Mouse (Mus musculus): ENCODE results near the gene Igsf9. TPM values are rescaled to one million over a fixed set of nuclear protein-coding genes. Genes with fewer than 3 reads are reported as not detected.
A peak's percentile ranks its signal among the peaks of the same experiment; 100 is the strongest.

Igsf9 gene
- polyA plus RNA-seq, 1 experiment from 2014 or later, result 16.7 TPM

- peak overlapping the region; percentile 85 for H3K4me2 ChIP-seq (replicated peaks; ENCODE audit: low read depth)
- peaks cover 7% of the 10 kb centered on the region; the same call in 1 of the 2 replicates for H3K4me1 ChIP-seq (replicated peaks; ENCODE audit: control insufficient read depth, insufficient read depth)
- TF ChIP-seq EP300 (optimal IDR thresholded peaks at IDR 0.05) (no peak), CTCF (IDR thresholded peaks at IDR 0.05; ENCODE audit: low read depth) (no peak)
- H3K9me3 ChIP-seq (ENCODE audit: control insufficient read depth, low read length), result no peaks in the 10 kb centered on the region
- DNase-seq (ENCODE audit: low spot score) (no peak), ATAC-seq (ENCODE audit: low FRiP score, low TSS enrichment) (no peak)
- 13% methylated on average over 13 of the region's 13 CpGs for WGBS
- H3K9ac ChIP-seq (ENCODE audit: low read length), result 0 out of 2 replicates have a peak overlapping the region, but pooled peaks have one; percentile 35
- H3K36me3 ChIP-seq (ENCODE audit: control insufficient read depth, insufficient read depth, low read length), result no peaks in the 10 kb centered on the region
- no peaks in the 10 kb centered on the region for H3K27me3 ChIP-seq (ENCODE audit: control insufficient read depth, insufficient read depth, low read length)
- 0 out of 2 replicates have a peak overlapping the region, but pooled peaks have one; percentile 61 for H3K27ac ChIP-seq (replicated peaks)
- H3K4me3 ChIP-seq (ENCODE audit: low read depth, low read length), result peak overlapping the region; percentile 58; the same call in 1 of the 2 replicates
These were observed 477 bp upstream of the Igsf9 start for GRCm38 (mm10) chr1:172481111-172481510.

GRCm38 (mm10) chr1:172482518-172483360 lies 1.2 kb downstream of the Igsf9 start:
- H3K36me3 ChIP-seq (ENCODE audit: control insufficient read depth, insufficient read depth, low read length), result no peaks in the 10 kb centered on the region
- WGBS, result 13% methylated on average over 12 of the region's 12 CpGs
- H3K4me3 ChIP-seq (ENCODE audit: low read depth, low read length), result peak overlapping the region; percentile 58
- peak overlapping the region; percentile 85 for H3K4me2 ChIP-seq (replicated peaks; ENCODE audit: low read depth)
- H3K9me3 ChIP-seq (ENCODE audit: control insufficient read depth, low read length), result no peaks in the 10 kb centered on the region
- peak overlapping the region; percentile 88; the same call in 1 of the 2 replicates for H3K27ac ChIP-seq (replicated peaks)
- ATAC-seq (ENCODE audit: low FRiP score, low TSS enrichment) (no peak), DNase-seq (ENCODE audit: low spot score) (no peak)
- H3K27me3 ChIP-seq (ENCODE audit: control insufficient read depth, insufficient read depth, low read length), result no peaks in the 10 kb centered on the region
- peaks cover 7% of the 10 kb centered on the region; the same call in 1 of the 2 replicates for H3K4me1 ChIP-seq (replicated peaks; ENCODE audit: control insufficient read depth, insufficient read depth)
- H3K9ac ChIP-seq (ENCODE audit: low read length), result peak overlapping the region; percentile 51
- no peak for TF ChIP-seq EP300 (optimal IDR thresholded peaks at IDR 0.05)
- TF ChIP-seq CTCF (IDR thresholded peaks at IDR 0.05; ENCODE audit: low read depth), result no peak

- H3K4me1 ChIP-seq (replicated peaks; ENCODE audit: control insufficient read depth, insufficient read depth), result peaks cover 7% of the 10 kb centered on the region; the same call in 1 of the 2 replicates
- ATAC-seq (ENCODE audit: low FRiP score, low TSS enrichment) (no peak), DNase-seq (ENCODE audit: low spot score) (no peak)
- no peaks in the 10 kb centered on the region for H3K27me3 ChIP-seq (ENCODE audit: control insufficient read depth, insufficient read depth, low read length)
- no peak overlapping the region for H3K4me3 ChIP-seq (ENCODE audit: low read depth, low read length)
- H3K27ac ChIP-seq (replicated peaks), result no peak overlapping the region
- TF ChIP-seq EP300 (optimal IDR thresholded peaks at IDR 0.05) (no peak), CTCF (IDR thresholded peaks at IDR 0.05; ENCODE audit: low read depth) (no peak; the same call in 1 of the 2 replicates)
- peak overlapping the region; percentile 85 for H3K4me2 ChIP-seq (replicated peaks; ENCODE audit: low read depth)
- no peaks in the 10 kb centered on the region for H3K9me3 ChIP-seq (ENCODE audit: control insufficient read depth, low read length)
- H3K9ac ChIP-seq (ENCODE audit: low read length), result no peak overlapping the region
- 37% methylated on average over 4 of the region's 4 CpGs for WGBS
- H3K36me3 ChIP-seq (ENCODE audit: control insufficient read depth, insufficient read depth, low read length), result no peaks in the 10 kb centered on the region
These were observed 1.7 kb downstream of the Igsf9 start for GRCm38 (mm10) chr1:172483361-172483660.

- Histone ChIP-seq H3K9me3 (ENCODE audit: control insufficient read depth, low read length) (no peaks in the 10 kb centered on the region), H3K4me3 (ENCODE audit: low read depth, low read length) (no peak overlapping the region), H3K36me3 (ENCODE audit: control insufficient read depth, insufficient read depth, low read length) (no peaks in the 10 kb centered on the region), H3K27ac (replicated peaks) (no peak overlapping the region), H3K4me2 (replicated peaks; ENCODE audit: low read depth) (peak overlapping the region; percentile 32), H3K4me1 (replicated peaks; ENCODE audit: control insufficient read depth, insufficient read depth) (peaks cover 7% of the 10 kb centered on the region; the same call in 1 of the 2 replicates), H3K27me3 (ENCODE audit: control insufficient read depth, insufficient read depth, low read length) (no peaks in the 10 kb centered on the region), H3K9ac (ENCODE audit: low read length) (no peak overlapping the region)
- TF ChIP-seq CTCF (IDR thresholded peaks at IDR 0.05; ENCODE audit: low read depth) (no peak), EP300 (optimal IDR thresholded peaks at IDR 0.05) (no peak)
- ATAC-seq (ENCODE audit: low FRiP score, low TSS enrichment) (no peak), DNase-seq (ENCODE audit: low spot score) (no peak)
- WGBS, result 57% methylated on average over 11 of the region's 11 CpGs
These were observed 2.6 kb downstream of the Igsf9 start for GRCm38 (mm10) chr1:172484236-172484635.

- ATAC-seq (ENCODE audit: low FRiP score, low TSS enrichment) (no peak), DNase-seq (ENCODE audit: low spot score) (no peak)
- Histone ChIP-seq H3K9me3 (ENCODE audit: control insufficient read depth, low read length) (no peaks in the 10 kb centered on the region), H3K4me1 (replicated peaks; ENCODE audit: control insufficient read depth, insufficient read depth) (peaks cover 7% of the 10 kb centered on the region; the same call in 1 of the 2 replicates), H3K36me3 (ENCODE audit: control insufficient read depth, insufficient read depth, low read length) (no peaks in the 10 kb centered on the region), H3K9ac (ENCODE audit: low read length) (no peak overlapping the region), H3K27me3 (ENCODE audit: control insufficient read depth, insufficient read depth, low read length) (no peaks in the 10 kb centered on the region), H3K4me3 (ENCODE audit: low read depth, low read length) (no peak overlapping the region), H3K4me2 (replicated peaks; ENCODE audit: low read depth) (peak overlapping the region; percentile 32; the same call in 1 of the 2 replicates), H3K27ac (replicated peaks) (no peak overlapping the region)
- WGBS, result 71% methylated on average over 13 of the region's 13 CpGs
- TF ChIP-seq EP300 (optimal IDR thresholded peaks at IDR 0.05), result no peak
These were observed 3.1 kb downstream of the Igsf9 start for GRCm38 (mm10) chr1:172484671-172485070.

GRCm38 (mm10) chr1:172485821-172486220 lies 4.2 kb downstream of the Igsf9 start:
- Histone ChIP-seq H3K4me3 (ENCODE audit: low read depth, low read length) (no peak overlapping the region), H3K9ac (ENCODE audit: low read length) (no peak overlapping the region), H3K9me3 (ENCODE audit: control insufficient read depth, low read length) (no peaks in the 10 kb centered on the region), H3K4me2 (replicated peaks; ENCODE audit: low read depth) (no peak overlapping the region), H3K4me1 (replicated peaks; ENCODE audit: control insufficient read depth, insufficient read depth) (peaks cover 7% of the 10 kb centered on the region; the same call in 1 of the 2 replicates), H3K36me3 (ENCODE audit: control insufficient read depth, insufficient read depth, low read length) (no peaks in the 10 kb centered on the region), H3K27ac (replicated peaks) (no peak overlapping the region), H3K27me3 (ENCODE audit: control insufficient read depth, insufficient read depth, low read length) (no peaks in the 10 kb centered on the region)
- DNase-seq (ENCODE audit: low spot score), result no peak
- TF ChIP-seq EP300 (optimal IDR thresholded peaks at IDR 0.05), result no peak
- TF ChIP-seq CTCF (IDR thresholded peaks at IDR 0.05; ENCODE audit: low read depth), result no peak
- no peak for ATAC-seq (ENCODE audit: low FRiP score, low TSS enrichment)
- WGBS, result 53% methylated on average over 6 of the region's 6 CpGs
